Mouse (Mus musculus): ENCODE results near the gene Ncam1. TPM values are rescaled to one million over a fixed set of nuclear protein-coding genes. Genes with fewer than 3 reads are reported as not detected.

The Ncam1 gene
- polyA plus RNA-seq, 3 experiments from 2014 or later = 0.35 TPM; not detected in 2

- no peak for ATAC-seq
These were observed 126.0 kb downstream of the Ncam1 start for GRCm38 (mm10) chr9:49672646-49673199.

- no peak for ATAC-seq
These were observed 131.7 kb downstream of the Ncam1 start for GRCm38 (mm10) chr9:49667066-49667465.

GRCm38 (mm10) chr9:49665361-49665760 is 133.4 kb downstream of the Ncam1 start:
- ATAC-seq = no peak

- no peak for ATAC-seq
These were observed 134.8 kb downstream of the Ncam1 start for GRCm38 (mm10) chr9:49663927-49664320.

- no peak for ATAC-seq
These were observed 135.5 kb downstream of the Ncam1 start for GRCm38 (mm10) chr9:49662958-49663926.

- no peak for ATAC-seq
These were observed 137.2 kb downstream of the Ncam1 start for GRCm38 (mm10) chr9:49661480-49661879.

GRCm38 (mm10) chr9:49658381-49658856 is 140.3 kb downstream of the Ncam1 start:
- no peak for ATAC-seq

- no peak for ATAC-seq
These were observed 144.3 kb downstream of the Ncam1 start for GRCm38 (mm10) chr9:49654470-49654869.

GRCm38 (mm10) chr9:49653478-49654245 is 145.1 kb downstream of the Ncam1 start:
- ATAC-seq = no peak

GRCm38 (mm10) chr9:49644296-49644695 is 154.4 kb downstream of the Ncam1 start:
- ATAC-seq = no peak

GRCm38 (mm10) chr9:49640764-49641163 is 158.0 kb downstream of the Ncam1 start:
- ATAC-seq = no peak

- no peak for ATAC-seq
These were observed 158.6 kb downstream of the Ncam1 start for GRCm38 (mm10) chr9:49640142-49640541.

- no peak for ATAC-seq
These were observed 160.8 kb downstream of the Ncam1 start for GRCm38 (mm10) chr9:49637955-49638354.

- no peak for ATAC-seq
These were observed 162.9 kb downstream of the Ncam1 start for GRCm38 (mm10) chr9:49635668-49636326.

- no peak for ATAC-seq
These were observed 166.1 kb downstream of the Ncam1 start for GRCm38 (mm10) chr9:49632591-49632990.

GRCm38 (mm10) chr9:49630336-49630735 is 168.4 kb downstream of the Ncam1 start:
- no peak for ATAC-seq

- ATAC-seq = no peak
These were observed 173.8 kb downstream of the Ncam1 start for GRCm38 (mm10) chr9:49624910-49625309.

- no peak for ATAC-seq
These were observed 174.7 kb downstream of the Ncam1 start for GRCm38 (mm10) chr9:49623934-49624505.

GRCm38 (mm10) chr9:49622928-49623676 is 175.6 kb downstream of the Ncam1 start:
- no peak for ATAC-seq

- no peak for ATAC-seq
These were observed 177.0 kb downstream of the Ncam1 start for GRCm38 (mm10) chr9:49621691-49622090.

- ATAC-seq = no peak
These were observed 179.9 kb downstream of the Ncam1 start for GRCm38 (mm10) chr9:49618699-49619392.
